Mouse (Mus musculus) C2C12 (cell line): ENCODE measurements around the gene Pigq. TPM values are rescaled to one million over a fixed set of nuclear protein-coding genes. Genes with fewer than 3 reads are reported as not detected.
A peak's percentile ranks its signal among the peaks of the same experiment; 100 is the strongest.

ENCODE experiments used
- H3K27me3 ChIP-seq: one replicate; pipeline ENCODE4 v1.6.1; 2011; ENCODE audit not compliant: control insufficient read depth, insufficient read depth, insufficient read length
- H3K36me3 ChIP-seq: one replicate; pipeline ENCODE4 v1.6.1; 2011; ENCODE audit not compliant: control insufficient read depth, insufficient read depth
- H3K4me3 ChIP-seq: one replicate; pipeline ENCODE4 v1.5.1; 2011; ENCODE audit warnings: mild to moderate bottlenecking, control low read depth; ENCODE audit not compliant: poor library complexity, insufficient read depth, severe bottlenecking
- H3K79me2 ChIP-seq: one replicate; pipeline ENCODE4 v1.6.1; 2011; ENCODE audit not compliant: control insufficient read depth, insufficient read depth
- H3K79me3 ChIP-seq: one replicate; pipeline ENCODE4 v1.6.1; 2011; ENCODE audit warnings: low read depth, control low read depth
- H3ac ChIP-seq: one replicate; pipeline ENCODE3; 2011; ENCODE audit warnings: low read depth; ENCODE audit not compliant: control insufficient read depth, insufficient read length
- CEBPB ChIP-seq: IDR thresholded peaks from one replicate; pipeline ENCODE4 v1.6.1; 2011; ENCODE audit warnings: low read depth, mild to moderate bottlenecking, control low read depth, moderate library complexity
- CTCF ChIP-seq: IDR thresholded peaks from one replicate; pipeline ENCODE4 v1.5.1; 2011; ENCODE audit not compliant: control insufficient read depth, insufficient read depth, insufficient read length
- FOSL1 ChIP-seq: IDR thresholded peaks from one replicate; pipeline ENCODE4 v1.8.0; 2011; ENCODE audit warnings: mild to moderate bottlenecking, low read length; ENCODE audit not compliant: poor library complexity, insufficient read depth, severe bottlenecking
- MAX ChIP-seq: IDR thresholded peaks from one replicate; pipeline ENCODE4 v1.6.1; 2011; ENCODE audit warnings: mild to moderate bottlenecking, control low read depth
- MYOD1 ChIP-seq: IDR thresholded peaks from one replicate; pipeline ENCODE4 v1.6.1; 2011; ENCODE audit warnings: low read depth; ENCODE audit not compliant: control insufficient read depth, insufficient read length
- MYOG ChIP-seq: IDR thresholded peaks from one replicate; pipeline ENCODE4 v1.6.1; 2011; ENCODE audit not compliant: control insufficient read depth, insufficient read length; ENCODE audit errors: extremely low read depth
- USF1 ChIP-seq: IDR thresholded peaks from one replicate; pipeline ENCODE4 v1.6.1; 2011; ENCODE audit warnings: low read depth, mild to moderate bottlenecking, control low read depth, moderate library complexity
- polyA plus RNA-seq: library from polyadenylated mRNA; unstranded; fragments of >200 nt; fragmentation: generic; extraction: Trizol; gene quantifications from one replicate; pipeline ENCODE4 v1.2.1, GENCODE M21; 2012; ENCODE audit warnings: missing spikeins

Pigq gene
- polyA plus RNA-seq, 1 experiment: 43.5 TPM

DNA sequence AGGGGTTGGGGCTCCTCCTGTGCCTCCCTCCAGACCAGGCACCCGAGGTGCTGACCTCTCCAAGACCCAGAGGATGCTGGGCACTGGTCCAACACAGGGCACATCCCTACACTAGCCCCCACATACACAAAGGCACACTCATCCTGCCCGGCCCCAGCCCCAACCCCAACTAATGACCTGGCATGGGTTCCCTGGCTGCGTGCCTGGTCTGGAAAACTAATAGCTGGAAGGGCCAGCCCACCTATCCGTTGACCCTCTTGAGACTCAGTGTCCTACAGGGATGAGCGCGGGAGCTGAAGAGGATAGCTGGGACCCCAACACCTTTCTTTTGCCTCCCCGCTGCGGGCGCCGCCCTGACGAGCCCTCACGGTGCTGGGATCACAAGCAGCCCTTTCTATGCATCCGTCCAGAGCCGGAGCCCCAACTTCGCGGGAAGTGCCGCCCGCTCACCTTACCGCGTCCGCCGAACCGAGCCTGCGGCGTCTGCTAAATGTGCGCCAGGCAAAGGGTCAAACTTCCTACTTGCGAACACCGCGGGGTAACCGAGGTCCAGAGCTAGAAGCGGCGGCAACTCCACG lies 6.6 kb upstream of the Pigq start:
- Histone ChIP-seq H3ac (peak overlapping the region; percentile 30), H3K4me3 (no peak overlapping the region), H3K79me2 (no peaks in the 10 kb centered on the region), H3K27me3 (peaks cover 38% of the 10 kb centered on the region), H3K36me3 (no peaks in the 10 kb centered on the region), H3K79me3 (no peaks in the 10 kb centered on the region)
- TF ChIP-seq MYOD1 (no peak), CEBPB (no peak), FOSL1 (no peak), MYOG (no peak), USF1 (no peak), CTCF (no peak), MAX (no peak)

DNA sequence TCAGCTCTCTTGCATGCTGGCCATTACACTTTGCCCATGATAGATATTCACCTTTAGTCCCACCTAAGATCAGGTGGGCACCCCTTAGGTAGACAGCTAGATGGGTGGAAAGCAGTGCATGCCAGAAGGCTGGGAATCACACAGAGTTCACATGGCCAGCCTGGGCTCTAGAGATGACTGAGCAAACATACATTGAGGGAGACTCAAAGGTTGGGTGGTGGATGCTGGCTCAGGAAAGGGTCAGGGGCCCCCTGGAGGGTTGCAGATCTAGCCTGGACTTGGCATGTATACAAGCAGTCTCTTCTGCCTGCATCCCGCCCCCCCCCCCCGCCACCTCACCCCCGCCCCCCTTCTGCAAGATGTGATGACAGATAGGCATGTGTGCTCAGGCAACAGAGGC lies 6.0 kb upstream of the Pigq start:
- TF ChIP-seq MYOD1: no peak
- TF ChIP-seq MAX: no peak
- TF ChIP-seq FOSL1: no peak
- Histone ChIP-seq H3K27me3 (peaks cover 38% of the 10 kb centered on the region), H3K79me3 (no peaks in the 10 kb centered on the region), H3K36me3 (no peaks in the 10 kb centered on the region), H3K79me2 (no peaks in the 10 kb centered on the region), H3ac (no peak overlapping the region), H3K4me3 (no peak overlapping the region)

DNA sequence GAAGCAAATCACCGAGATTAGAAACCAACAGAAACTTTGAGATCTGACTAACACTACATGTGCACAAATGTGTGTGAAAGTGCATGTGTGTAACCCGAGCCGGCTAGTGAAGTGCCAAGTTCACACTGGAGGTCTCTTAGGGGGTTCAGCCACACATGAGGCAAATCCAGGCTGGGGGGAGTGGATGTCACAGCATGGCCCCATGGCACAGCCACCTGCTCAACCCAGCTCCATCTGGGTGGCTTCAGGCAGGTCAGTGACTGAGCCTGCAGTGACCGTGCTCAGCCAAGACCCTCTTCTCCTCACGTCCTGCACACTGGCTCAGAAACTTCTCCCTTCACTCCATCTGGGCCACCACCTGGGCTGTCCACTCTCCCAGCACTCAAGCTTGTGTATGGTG lies 5.2 kb upstream of the Pigq start:
- no peak overlapping the region for H3K4me3 ChIP-seq
- H3ac ChIP-seq: no peak overlapping the region
- H3K79me3 ChIP-seq: no peaks in the 10 kb centered on the region
- no peaks in the 10 kb centered on the region for H3K79me2 ChIP-seq
- H3K36me3 ChIP-seq: no peaks in the 10 kb centered on the region
- no peak for TF ChIP-seq USF1
- no peak for TF ChIP-seq CTCF
- TF ChIP-seq MAX: no peak
- no peak for TF ChIP-seq FOSL1
- no peak for TF ChIP-seq MYOG
- no peak for TF ChIP-seq CEBPB
- no peak for TF ChIP-seq MYOD1
- H3K27me3 ChIP-seq: peaks cover 38% of the 10 kb centered on the region

DNA sequence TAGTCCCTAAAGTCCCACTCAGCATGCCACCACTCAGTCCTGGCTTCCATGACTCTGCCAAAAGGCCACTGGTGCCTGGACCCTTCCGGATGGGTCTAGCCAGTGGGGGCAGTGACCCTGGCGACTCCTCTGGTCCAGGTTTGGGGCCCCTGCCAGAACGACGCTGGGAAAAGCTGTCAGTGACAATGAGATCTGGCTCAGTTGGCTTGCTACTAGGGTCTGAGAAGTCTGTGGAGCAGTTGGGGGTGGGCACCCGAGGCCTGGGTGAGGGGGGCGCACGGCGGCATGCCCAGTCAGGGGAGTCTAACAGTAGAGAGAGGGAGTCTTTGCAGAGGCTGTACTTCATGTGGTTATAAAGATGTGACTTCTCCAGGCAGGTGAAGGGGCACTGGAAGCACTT lies 3.3 kb upstream of the Pigq start:
- TF ChIP-seq CTCF: no peak
- TF ChIP-seq MYOD1: no peak
- TF ChIP-seq MAX: no peak
- no peak for TF ChIP-seq CEBPB
- no peak for TF ChIP-seq MYOG
- TF ChIP-seq USF1: no peak
- TF ChIP-seq FOSL1: no peak
- no peaks in the 10 kb centered on the region for H3K79me3 ChIP-seq
- H3K4me3 ChIP-seq: no peak overlapping the region
- no peak overlapping the region for H3ac ChIP-seq
- peaks cover 33% of the 10 kb centered on the region for H3K27me3 ChIP-seq
- H3K36me3 ChIP-seq: no peaks in the 10 kb centered on the region
- H3K79me2 ChIP-seq: no peaks in the 10 kb centered on the region

DNA sequence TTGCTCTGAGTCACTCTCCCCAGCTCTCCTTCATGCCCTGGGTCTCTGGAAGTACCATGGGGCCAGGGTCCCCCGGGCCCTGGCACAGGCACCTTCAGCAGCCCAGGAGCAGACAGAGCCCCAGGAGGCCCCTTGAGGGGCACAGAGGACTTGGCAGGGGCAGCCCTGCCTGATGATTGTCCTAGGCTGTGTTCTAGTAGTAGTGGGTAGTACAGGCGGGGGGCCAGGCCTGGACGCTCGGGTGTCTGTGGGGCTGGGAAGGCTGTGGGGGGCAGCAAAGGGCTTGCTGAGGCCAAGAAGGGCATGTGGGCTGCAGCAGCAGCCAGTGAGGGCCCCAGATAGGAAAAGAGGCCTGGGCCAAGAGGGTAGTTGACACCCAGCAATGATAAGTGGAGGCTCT lies 2.8 kb upstream of the Pigq start:
- peaks cover 28% of the 10 kb centered on the region for H3K27me3 ChIP-seq
- no peak overlapping the region for H3K4me3 ChIP-seq
- no peaks in the 10 kb centered on the region for H3K79me2 ChIP-seq
- H3K36me3 ChIP-seq: no peaks in the 10 kb centered on the region
- TF ChIP-seq MYOD1: no peak
- no peak for TF ChIP-seq USF1
- no peak for TF ChIP-seq CTCF
- no peak for TF ChIP-seq FOSL1
- TF ChIP-seq MAX: no peak
- no peak for TF ChIP-seq CEBPB
- TF ChIP-seq MYOG: no peak
- no peaks in the 10 kb centered on the region for H3K79me3 ChIP-seq
- no peak overlapping the region for H3ac ChIP-seq

DNA sequence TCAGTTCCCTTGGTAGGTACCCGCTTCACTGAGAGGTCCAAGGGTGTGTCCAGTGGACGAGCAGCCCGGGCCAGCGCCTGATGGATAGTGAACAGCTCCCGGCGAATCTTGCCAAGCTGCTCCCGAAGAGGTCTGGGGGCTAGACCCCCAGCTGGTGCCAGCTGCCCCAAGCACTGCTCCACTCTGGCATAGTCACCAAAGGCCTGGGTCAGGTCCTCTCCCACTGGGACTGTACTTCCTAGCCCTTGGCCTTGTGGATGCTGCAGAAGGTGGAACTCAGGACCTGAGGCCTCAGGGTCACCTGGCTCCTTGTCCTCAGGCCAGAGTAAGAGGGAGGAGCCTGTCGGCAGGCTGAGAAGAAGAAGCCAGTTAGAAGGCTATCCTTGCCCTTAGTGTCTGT lies 2.2 kb upstream of the Pigq start:
- TF ChIP-seq CTCF (no peak), FOSL1 (no peak), MAX (no peak), MYOG (no peak), MYOD1 (no peak), CEBPB (no peak), USF1 (no peak)
- Histone ChIP-seq H3K36me3 (no peaks in the 10 kb centered on the region), H3K79me3 (no peaks in the 10 kb centered on the region), H3ac (no peak overlapping the region), H3K27me3 (peaks cover 21% of the 10 kb centered on the region), H3K79me2 (peaks cover 6% of the 10 kb centered on the region), H3K4me3 (no peak overlapping the region)
